Mouse (Mus musculus) heart, postnatal 10 days (tissue): Measurements from ENCODE around the gene Rcbtb2. TPM values are rescaled to one million over a fixed set of nuclear protein-coding genes. Genes with fewer than 3 reads are reported as not detected.
A peak's percentile ranks its signal among the peaks of the same experiment; 100 is the strongest.
"Not testable (repeated sequence)": the region's sequence is repeated elsewhere in the genome, so short reads cannot be mapped to it uniquely, and the experiment has no call there.

Experiments
- DNase-seq, 2 experiments: peaks; one replicate each; pipeline ENCODE4 v3.0.0; 2021
- intact Hi-C: fragments of 180-260 bp; cut with DNase I; formaldehyde crosslinking; loops from one replicate; pipeline ENCODE4 v1.15.1; 2025
- total RNA-seq, 2 experiments: library from RNA; stranded (reverse); gene quantifications; 2 replicates each; pipeline ENCODE4 v1.2.3; 2021

Rcbtb2 gene
- 10 to 100 TPM; 34.1 to 40.0 TPM for total RNA-seq

DNA sequence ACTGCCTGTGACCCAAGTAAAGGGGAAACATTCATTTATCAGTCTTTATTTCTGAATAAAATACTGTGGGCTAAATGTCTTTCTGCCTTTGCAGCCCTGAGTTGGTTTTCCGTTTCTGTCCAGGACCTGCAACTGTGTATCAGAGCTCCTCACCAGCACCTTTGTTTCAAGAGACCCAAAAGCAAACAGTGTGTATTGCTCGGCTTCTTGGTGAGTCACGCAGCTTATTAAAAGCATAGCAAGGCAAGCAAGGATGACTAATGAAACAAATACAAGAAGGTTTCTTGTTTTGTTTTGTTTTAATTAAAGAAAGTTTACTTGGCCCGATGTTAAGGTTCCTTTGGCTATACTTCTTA lies at the start of gene Rcbtb2:
Rcbtb2 (plus strand) TSS at position 115 of the 356 bp plus-strand sequence.
- intact Hi-C loops = no loop called here
- no peak for DNase-seq

DNA sequence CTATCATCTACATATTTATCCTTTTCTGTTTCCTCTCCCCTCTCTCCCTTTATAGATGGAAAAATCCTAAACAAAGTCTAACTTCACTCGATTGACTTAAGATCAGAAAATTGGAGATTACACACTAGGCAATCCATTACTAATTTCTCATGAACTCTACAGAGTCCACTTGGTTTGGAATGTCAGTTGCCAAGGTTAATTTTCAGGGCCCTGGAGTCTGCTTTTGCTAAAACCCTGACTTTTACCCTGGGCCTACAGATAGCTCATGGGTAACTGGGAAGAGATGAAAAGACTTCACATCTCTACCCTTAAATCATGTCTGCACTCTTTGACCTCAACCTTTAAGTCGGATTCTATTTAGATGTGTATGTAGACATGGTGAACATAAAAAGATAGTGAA lies 39.3 kb upstream of the Rcbtb2 start:
- DNase-seq = no peak
- intact Hi-C loops = no loop called here

DNA sequence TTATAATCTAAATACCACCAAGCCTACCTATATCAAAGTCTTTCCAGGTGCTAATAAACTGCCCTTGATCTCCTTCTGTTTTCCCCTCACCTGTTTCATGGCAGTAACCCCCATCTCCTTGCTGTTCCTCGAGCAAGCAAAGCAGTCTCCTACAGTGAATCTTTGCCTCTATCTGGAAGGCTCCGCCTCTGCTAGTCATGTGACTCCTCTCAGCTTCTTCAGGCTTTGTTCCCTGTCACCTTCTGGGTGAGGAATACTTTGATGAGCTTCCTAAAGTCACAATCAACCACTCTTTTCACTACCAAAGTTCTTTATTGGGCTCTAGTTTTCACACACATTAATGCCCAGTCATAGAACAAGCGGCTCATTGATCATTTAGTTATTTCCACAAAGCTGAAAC lies 36.4 kb upstream of the Rcbtb2 start:
- intact Hi-C loops = no loop called here
- no peak for DNase-seq

DNA sequence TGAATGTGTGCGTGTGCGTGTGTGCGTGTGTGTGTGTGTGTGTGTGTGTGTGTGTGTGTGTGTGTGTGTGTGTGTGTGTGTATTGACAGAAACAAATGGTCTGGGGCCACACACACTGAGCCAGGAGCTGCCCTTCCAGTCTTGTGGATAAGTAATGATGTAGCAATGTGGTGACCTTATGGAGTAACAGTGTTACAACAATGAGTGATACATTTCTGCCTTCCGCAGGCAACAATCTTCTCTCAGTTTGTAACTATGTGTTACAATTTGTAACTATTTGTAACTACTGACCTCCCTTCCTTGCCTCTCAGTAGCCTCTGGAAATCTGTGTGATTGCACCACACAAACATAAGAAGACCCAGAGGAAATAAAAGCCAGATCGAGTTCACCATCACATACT lies 35.6 kb upstream of the Rcbtb2 start:
- intact Hi-C loops = no loop called here
- no peak for DNase-seq

DNA sequence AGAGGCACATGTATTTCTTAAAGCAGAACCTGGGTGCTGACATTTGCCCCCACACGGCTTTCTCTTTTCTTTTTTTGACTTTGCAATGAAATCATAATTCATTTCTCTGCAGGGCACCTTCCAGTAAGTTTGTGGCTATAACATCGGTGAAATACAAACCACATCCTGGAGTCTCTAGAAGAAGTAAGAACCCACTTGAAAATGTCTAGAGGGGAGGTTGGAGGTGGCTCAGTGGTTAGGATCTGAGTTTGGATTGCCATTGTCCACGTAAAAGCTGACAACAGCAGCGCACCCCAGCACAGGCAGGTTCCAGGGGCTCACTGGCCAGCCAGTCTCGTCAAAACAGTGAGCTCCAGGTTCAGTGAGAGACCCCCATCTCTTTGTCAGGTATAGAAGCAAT lies 35.1 kb upstream of the Rcbtb2 start:
- intact Hi-C loops = no loop called here
- DNase-seq = no peak

DNA sequence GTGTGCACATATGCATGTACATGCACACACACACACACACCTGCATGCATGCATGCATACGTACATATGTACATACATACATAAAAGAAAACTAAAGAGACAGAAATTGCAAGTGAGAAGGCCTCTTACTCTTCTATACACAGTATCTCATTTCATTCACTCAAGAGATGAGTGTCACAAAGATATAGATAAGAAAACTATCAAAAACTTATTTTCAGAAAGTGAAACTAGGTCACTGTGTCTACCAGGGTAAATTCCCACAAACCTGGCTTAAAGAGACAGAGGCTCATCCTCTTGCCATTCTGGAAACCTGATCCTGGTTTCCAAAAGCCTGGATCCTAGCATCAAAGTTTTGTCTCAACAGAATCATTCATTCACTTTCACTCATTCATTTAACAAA lies 34.6 kb upstream of the Rcbtb2 start:
- no peak for DNase-seq
- intact Hi-C loops = no loop called here

DNA sequence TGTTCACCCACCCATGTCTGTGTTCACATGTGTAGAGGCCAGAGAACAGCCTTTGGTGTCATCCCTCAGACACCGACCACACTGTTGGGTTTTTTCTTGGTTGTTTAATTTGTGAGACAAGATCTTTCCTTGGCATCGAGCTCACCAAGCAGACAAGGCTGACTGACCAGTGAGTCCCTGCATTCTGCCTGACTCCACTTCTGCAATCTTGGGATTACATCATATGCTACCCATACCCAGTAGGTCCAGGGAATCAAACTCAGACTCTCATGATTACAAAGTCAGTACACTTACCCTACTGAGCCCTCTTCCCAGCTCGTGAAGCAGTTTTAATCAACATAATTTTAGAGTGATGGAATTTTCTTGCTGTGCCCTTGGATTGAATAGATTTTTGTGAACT lies 30.0 kb upstream of the Rcbtb2 start:
- intact Hi-C loops = no loop called here
- DNase-seq = no peak

DNA sequence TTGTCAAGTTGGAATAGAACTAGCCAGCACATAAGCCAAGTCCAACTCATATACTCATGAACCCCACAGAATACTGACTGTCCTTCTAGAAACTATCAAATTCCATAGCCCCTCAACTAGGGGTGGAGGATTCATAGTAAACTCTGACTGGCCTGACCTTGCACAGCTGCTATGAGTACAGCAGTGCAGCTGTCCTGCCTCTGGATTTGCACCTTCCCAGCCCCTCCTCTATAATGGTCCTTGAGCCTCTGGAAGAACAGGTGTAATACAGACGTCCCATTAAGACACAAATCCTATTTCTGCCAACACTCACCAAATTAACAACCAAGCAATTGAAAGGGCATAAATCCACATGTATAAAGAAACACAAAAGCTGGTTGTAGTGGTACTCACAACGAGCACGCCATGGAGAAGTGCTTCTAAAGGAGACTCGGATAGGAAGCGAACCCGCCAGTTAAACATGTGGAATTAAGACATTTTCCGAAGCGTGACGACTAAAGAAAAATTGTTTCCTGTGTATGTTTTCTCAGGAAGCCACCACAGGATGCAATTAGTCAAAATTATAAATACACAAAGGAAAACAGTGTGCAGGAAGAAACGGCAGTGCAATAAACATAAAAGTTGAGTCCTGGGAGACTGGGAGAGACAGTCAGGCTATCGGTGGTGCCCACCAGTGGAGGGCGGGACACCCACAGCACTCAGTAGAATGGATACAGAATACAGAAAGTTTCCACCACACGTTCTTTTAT lies 27.9 kb upstream of the Rcbtb2 start:
- no peak for DNase-seq
- intact Hi-C loops = loop anchor here (5.0 kb wide), 2 partner anchors 518 to 718 kb away; no protein-coding TSS in a partner anchor

DNA sequence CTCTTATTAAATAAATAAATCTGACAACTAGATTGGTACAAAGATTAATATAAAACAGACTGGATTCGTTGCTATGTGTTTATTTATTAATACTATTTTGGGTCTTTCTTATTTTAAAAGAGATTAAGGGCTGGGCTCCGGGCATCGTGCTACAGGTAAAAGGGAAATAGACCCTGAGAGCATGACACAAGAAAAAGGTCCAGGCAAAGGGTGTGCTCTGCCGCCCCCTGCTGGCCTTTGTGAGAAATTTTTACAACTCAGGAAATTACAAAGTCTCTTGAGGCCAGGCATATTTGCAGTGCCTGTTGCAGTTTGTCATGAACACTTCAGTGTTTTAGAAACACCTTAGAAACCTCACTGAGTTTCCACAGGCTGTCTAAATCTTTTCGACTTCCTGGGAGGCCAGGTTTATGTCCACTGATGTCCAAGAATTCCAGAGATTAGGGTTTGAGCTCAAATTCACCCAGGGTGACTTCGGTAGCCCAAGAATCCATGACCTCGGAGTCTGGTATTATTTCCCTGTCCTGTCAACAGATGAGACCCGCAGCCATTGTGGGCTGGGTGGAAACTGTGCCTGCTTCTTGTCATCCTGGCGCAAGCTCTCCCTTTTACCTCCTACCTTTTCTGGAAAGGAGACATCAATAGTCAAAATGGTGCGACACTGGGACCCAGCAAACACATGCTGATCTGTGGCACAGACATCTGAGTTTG lies 24.0 kb upstream of the Rcbtb2 start:
- peak in 1 of 2 experiments; percentile 71 for DNase-seq
- intact Hi-C loops = loop anchor here (2.0 to 5.0 kb wide), 3 partner anchors 100 to 722 kb away; no protein-coding TSS in a partner anchor

DNA sequence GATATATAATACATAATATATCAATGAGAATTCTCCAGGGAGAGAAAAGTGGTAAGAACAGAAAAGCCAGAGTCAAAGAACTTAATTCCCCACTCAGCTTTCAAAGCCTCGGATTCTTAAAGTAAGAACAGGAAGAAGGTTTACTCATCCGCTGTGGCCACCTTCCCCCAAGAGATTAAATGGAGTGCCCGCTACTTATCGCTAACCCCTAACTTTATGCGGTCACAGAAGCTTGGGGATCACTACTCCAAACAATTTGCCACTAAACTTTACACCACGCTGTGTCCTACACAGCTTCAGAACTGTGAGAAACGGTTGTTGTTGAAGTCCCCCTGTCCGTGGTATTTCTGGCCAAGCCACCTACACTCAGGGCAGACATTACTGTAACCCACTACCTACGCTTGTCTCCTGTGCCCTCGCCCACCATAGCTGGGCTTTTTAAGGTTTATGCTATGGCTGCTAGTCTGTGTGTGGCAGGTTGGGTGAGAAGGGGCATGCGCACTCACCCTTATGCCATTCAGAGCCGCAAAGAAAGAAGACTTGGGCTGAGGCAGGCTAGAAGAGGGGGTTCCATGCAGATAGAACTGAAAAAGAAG lies 20.5 kb upstream of the Rcbtb2 start:
- intact Hi-C loops = no loop called here
- DNase-seq = no peak

DNA sequence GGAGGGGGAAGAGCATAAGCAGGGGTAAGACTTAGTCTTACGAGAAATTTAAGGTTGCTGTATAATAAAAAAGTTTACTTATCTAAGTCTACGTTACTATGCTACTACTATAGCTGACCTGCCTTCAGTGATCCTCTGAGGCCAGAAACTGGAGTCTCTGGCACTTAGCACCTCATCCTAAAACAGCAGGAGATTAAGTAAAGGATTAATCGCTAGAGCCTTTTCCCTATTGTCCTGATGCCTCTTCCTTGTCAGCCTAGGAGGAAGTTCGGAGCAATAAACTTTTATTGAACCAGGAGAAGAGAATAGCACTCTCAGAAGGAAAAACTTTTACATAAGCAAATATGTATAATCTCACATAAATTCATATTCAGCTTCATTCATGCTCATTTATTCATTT lies 19.9 kb upstream of the Rcbtb2 start:
- intact Hi-C loops, DNase-seq: not testable (repeated sequence)

DNA sequence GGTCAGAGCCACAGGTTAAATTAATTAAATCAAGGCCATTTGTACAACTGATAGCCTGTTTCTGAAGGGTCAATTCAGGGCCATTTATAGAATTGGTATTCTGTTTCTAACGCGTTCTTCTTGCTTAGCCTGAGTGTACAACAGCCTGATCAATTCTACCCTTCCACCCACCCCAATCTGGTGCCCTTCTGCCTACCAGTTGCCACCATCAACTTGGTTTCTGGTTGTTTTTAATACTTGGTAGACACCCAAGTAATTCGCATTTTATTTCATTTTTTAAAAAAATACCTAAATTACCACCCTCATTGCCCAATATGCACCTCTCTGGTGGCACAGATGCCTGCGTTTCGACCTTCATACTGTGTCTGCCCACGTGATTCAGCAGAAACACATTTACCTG lies 17.9 kb upstream of the Rcbtb2 start:
- no peak for DNase-seq

DNA sequence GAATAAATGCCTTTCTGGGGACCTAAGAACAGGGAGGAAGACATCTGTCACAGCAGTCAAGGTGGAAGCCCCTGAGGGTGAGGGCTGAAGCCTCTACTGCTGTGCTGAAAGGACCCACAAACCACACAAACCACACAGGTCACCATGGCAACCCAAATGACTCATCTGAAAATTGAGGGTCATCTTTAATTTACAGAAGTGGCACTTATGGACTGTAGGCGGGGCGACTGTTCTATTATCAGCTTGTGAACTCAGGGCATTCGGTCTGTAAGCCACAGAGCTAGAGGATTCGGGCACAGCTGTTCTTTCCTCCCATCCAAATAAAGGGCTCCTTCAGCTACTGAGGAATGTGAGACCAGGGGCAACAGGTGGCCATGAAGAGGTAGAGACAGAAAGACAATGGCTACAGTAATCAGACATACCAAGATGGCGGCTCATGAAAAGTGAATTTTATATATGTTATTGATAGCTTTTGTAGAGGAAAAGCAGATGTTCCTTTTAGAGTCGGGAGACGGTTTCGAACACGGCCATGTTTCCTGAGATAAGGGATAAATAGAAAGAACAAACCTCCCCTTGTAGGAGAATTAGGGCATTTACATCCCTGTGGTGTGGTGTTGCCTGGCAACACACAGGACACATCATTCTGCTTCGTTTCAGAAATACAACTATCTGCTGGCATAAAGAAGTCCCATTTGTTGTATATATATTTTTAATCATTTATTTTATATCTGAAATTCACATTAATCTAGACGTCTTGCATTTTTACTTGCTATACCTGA lies 17.2 kb upstream of the Rcbtb2 start:
- no peak for DNase-seq
- intact Hi-C loops = loop anchor here (1.0 to 5.0 kb wide), 2 partner anchors 176 to 372 kb away; no protein-coding TSS in a partner anchor

More for the DNA sequence above, 17.9 kb upstream of the Rcbtb2 start:
- intact Hi-C loops = loop anchor here (5.0 kb wide), 1 partner anchor 372 kb away; no protein-coding TSS in a partner anchor

DNA sequence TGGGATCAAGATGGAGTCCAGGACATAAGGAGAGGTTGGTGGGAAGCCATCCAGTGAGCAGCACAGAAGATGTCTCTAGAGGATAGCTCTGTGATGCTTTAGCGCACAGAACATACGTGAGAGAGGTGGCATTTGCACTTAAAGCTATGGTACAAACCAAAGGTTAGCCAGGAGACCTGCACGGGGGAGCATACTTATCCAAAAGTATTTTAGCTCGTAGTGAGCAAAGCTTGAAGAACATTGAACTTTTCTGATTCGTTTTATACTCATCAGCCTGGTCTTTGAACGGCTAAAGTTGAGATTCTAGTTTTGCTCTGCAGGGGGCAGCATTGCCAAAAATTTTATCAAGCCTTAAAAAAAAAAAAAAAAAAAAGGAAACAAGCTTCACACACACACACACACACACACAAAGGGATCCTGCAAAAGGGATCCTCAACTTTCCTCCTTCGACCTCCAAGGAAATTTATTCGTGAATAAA lies 16.6 kb upstream of the Rcbtb2 start:
- intact Hi-C loops = loop anchor here (1.0 to 5.0 kb wide), 2 partner anchors 175 to 371 kb away; no protein-coding TSS in a partner anchor
- peak; percentile 60 to 77 for DNase-seq

DNA sequence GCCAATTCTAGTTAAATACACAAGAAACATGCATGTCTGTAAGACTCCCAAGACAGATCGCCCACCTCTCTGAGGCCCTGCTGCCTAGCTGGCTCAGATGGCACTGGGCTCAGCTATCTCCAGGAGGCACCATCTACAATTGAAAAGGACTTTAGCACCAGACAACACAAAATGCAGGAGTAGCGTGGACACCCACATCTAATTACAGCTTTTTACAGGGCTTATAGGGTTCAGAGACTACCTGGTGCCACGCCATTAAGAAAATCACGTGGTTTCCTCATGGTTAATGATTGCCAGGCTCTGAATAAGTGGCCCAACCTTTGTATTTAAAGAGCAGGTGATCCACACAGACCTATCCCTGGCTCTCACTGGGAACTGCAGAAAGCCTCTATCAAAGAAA lies 15.9 kb upstream of the Rcbtb2 start:
- intact Hi-C loops = loop anchor here (1.0 to 5.0 kb wide), 3 partner anchors 174 to 370 kb away; no protein-coding TSS in a partner anchor
- no peak for DNase-seq

DNA sequence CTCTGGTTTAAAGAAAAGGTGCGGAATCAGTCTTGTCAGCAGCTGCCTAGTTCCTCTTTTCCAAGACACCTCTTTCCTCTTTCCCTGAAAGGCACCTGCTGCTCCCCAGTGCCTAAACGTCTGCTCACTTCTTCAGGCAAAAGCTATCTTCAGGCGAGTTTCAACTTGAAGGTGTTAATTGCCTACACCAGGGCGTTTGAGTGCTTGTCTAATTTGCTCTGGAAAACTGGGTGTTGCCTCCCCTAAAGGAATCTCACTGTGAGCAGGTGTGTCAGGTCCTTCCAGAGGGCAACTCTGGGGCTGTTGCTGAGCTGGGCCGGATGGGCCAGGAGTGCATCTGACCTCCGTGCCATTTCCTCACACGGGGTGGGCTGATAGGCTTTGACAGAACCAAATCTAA lies 15.5 kb upstream of the Rcbtb2 start:
- DNase-seq = no peak
- intact Hi-C loops = loop anchor here (1.0 to 5.0 kb wide), 2 partner anchors 196 to 370 kb away; no protein-coding TSS in a partner anchor

DNA sequence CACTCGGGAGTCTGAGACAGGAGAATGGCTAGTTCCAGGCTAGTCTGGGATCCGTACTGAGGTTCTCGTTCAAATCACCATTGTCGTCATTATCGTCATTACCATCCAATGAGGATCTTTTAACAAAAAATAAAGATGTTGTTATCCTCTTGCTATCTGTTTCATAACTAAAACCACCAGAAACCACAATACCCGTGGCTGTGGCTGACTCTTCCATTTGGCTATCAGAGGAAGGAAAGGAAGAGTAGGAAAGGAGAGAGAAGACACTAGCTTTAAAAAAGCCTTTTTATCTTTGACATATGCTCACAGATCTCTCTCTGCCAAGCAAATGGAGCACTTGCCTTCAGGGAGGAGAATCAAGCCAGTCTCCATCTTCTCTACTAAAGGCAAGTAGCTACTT lies 14.9 kb upstream of the Rcbtb2 start:
- no peak for DNase-seq
- intact Hi-C loops = loop anchor here (1.0 to 5.0 kb wide), 2 partner anchors 195 to 369 kb away; no protein-coding TSS in a partner anchor

DNA sequence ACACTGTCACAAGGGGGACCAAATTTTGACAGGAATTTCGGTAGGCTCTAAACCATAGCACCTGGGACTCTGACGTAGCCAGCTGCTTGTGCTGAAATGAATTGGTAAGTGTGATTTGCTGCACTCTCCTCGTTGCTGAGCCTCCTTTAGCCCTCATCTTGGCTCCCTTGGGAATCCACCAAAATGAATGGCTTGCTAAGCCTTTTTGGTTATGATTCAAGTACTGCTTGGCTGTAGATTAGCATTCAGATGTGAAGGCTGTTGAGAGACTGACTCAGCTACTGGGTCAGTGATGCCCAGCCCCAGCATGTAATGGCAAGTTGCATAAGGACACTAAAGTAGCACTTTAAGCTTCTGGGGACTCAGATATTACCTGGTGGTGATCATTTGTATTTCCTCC lies 12.2 kb upstream of the Rcbtb2 start:
- intact Hi-C loops = no loop called here
- no peak for DNase-seq

DNA sequence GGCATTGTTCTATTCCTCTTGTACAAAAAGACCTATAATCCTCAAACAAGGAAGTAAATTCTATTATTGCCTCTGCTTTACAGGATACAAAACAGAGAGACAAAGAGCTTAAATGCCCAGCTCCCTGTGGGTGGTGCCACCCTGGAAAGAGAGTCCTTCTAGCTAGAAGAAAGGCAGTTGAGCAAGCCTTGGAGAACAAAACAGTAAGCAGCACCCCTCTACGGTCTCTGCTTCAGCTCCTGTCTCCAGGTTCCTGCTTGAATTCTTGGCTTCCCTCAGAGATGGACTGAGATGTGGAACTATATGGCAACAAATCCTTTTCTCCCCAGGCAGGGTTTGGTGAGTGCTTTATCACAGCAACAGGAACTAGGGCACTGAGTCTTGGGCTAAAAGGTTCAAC lies 11.7 kb upstream of the Rcbtb2 start:
- intact Hi-C loops = no loop called here
- DNase-seq = no peak

DNA sequence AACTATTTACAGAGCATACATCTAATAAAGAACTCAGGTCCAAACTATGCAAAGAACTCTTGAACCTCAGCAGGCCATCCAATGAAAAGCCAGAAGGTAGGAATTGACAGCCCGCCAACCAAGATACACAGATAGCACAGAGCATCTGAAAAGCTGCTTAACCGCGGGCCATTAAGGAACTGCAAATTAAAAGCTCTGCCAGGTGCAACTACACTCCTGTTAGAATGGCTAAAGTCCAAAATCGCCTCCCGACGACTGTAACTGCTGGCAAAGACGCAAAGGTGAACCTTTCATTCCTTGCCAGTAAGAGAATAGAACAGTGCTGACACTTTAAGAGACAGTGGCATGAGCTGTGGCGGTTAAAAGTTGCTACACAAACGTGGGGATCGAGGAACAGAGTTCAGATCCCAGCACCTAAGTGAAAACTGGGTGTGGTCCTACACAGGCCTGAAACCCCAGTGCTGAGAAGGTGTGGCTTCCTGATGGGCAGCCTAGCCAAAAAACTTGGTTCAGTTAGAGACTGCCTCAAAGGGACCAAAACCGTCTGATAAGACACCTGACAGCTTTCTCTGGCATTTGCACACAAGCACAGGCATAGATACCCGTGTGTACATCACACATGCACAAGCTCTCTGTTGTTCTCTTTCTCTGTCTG lies 10.5 kb upstream of the Rcbtb2 start:
- DNase-seq = no peak
- intact Hi-C loops = no loop called here
